Mouse (Mus musculus) stomach, postnatal 0 days (tissue): ENCODE results near the gene Ccnc. TPM values are rescaled to one million over a fixed set of nuclear protein-coding genes. Genes with fewer than 3 reads are reported as not detected.

Source experiments
- ATAC-seq: fragments of 200-750 bp; cut with Nextera tagmentation; 2 replicates; pipeline ENCODE4 v1.8.0; 2017; ENCODE audit not compliant: low FRiP score, low TSS enrichment
- DNase-seq: peaks from one replicate; pipeline ENCODE4 v3.0.0-alpha.2; 2016; ENCODE audit warnings: low spot score
- H3K27ac ChIP-seq: fragments of 300-500 bp; sonication (generic); replicated peaks from 2 replicates; pipeline ENCODE4 v1.5.1; 2014; ENCODE audit warnings: mild to moderate bottlenecking, control low read depth
- H3K27me3 ChIP-seq: fragments of 300-500 bp; sonication (generic); 2 replicates; pipeline ENCODE4 v1.6.1; 2014; ENCODE audit warnings: low read length; ENCODE audit not compliant: control insufficient read depth, insufficient read depth
- H3K36me3 ChIP-seq: fragments of 300-500 bp; sonication (generic); 2 replicates; pipeline ENCODE4 v1.6.1; 2014; ENCODE audit warnings: low read length, mixed read lengths; ENCODE audit not compliant: control insufficient read depth, insufficient read depth
- H3K4me1 ChIP-seq: fragments of 300-500 bp; sonication (generic); replicated peaks from 2 replicates; pipeline ENCODE4 v1.6.1; 2014; ENCODE audit warnings: antibody characterized with exemption; ENCODE audit not compliant: control insufficient read depth, insufficient read depth
- H3K4me2 ChIP-seq: fragments of 300-500 bp; sonication (generic); replicated peaks from 2 replicates; pipeline ENCODE4 v1.6.1; 2014; ENCODE audit warnings: low read depth, mild to moderate bottlenecking, control low read depth, moderate library complexity
- H3K4me3 ChIP-seq: fragments of 300-500 bp; sonication (generic); 2 replicates; pipeline ENCODE4 v1.5.1; 2014; ENCODE audit warnings: low read depth, low read length, control low read depth
- H3K9ac ChIP-seq: fragments of 300-500 bp; sonication (generic); 2 replicates; pipeline ENCODE4 v1.6.1; 2014; ENCODE audit warnings: mild to moderate bottlenecking, low read length, control low read depth, mixed read lengths
- H3K9me3 ChIP-seq: fragments of 300-500 bp; sonication (generic); 2 replicates; pipeline ENCODE4 v1.6.1; 2016; ENCODE audit warnings: low read length; ENCODE audit not compliant: control insufficient read depth
- CTCF ChIP-seq: IDR thresholded peaks from 2 replicates; pipeline ENCODE4 v1.5.1; 2016; ENCODE audit warnings: antibody characterized with exemption, low read depth, mild to moderate bottlenecking, moderate library complexity
- EP300 ChIP-seq: optimal IDR thresholded peaks from 2 replicates; pipeline ENCODE3; 2016; ENCODE audit warnings: antibody characterized with exemption
- WGBS: fragments of 180-500 bp; shearing (Covaris S2); extraction: QIAGEN DNeasy Blood & Tissue Kit; methylation state at CpG from one replicate; pipeline ENCODE4 v1.1.7; 2014; 5-methylcytosine and 5-hydroxymethylcytosine counted together
- polyA plus RNA-seq: library from polyadenylated mRNA; unstranded; fragments of >200 nt; fragmentation: Nextera tagmentation; extraction: Ambion mirVana; gene quantifications from 2 replicates; pipeline ENCODE4 v1.2.1, GENCODE M21; 2015

Gene Ccnc
- polyA plus RNA-seq, 1 experiment from 2014 or later = 23.6 TPM

GRCm38 (mm10) chr4:21745723-21746122 is 18.2 kb downstream of the Ccnc start:
- no peak for DNase-seq
- H3K27ac ChIP-seq = no peak overlapping the region
- ATAC-seq = no peak
- H3K4me1 ChIP-seq = no peaks in the 10 kb centered on the region
- no peak for TF ChIP-seq EP300
- TF ChIP-seq CTCF = no peak
- H3K27me3 ChIP-seq = no peaks in the 10 kb centered on the region
- H3K36me3 ChIP-seq = no peaks in the 10 kb centered on the region
- WGBS = 66% methylated on average over 5 of the region's 5 CpGs
- H3K9me3 ChIP-seq = no peaks in the 10 kb centered on the region
- H3K4me2 ChIP-seq = no peak overlapping the region
- H3K4me3 ChIP-seq = no peak overlapping the region
- H3K9ac ChIP-seq = no peak overlapping the region

- Histone ChIP-seq H3K9ac (no peak overlapping the region), H3K9me3 (no peaks in the 10 kb centered on the region), H3K27me3 (no peaks in the 10 kb centered on the region), H3K27ac (no peak overlapping the region), H3K4me2 (no peak overlapping the region), H3K36me3 (no peaks in the 10 kb centered on the region), H3K4me1 (no peaks in the 10 kb centered on the region), H3K4me3 (no peak overlapping the region)
- 55% methylated on average over 4 of the region's 4 CpGs for WGBS
- TF ChIP-seq CTCF (no peak), EP300 (no peak)
- DNase-seq = peak; percentile 26
- ATAC-seq = peak; percentile 91
Measured at GRCm38 (mm10) chr4:21755123-21755789, 27.8 kb downstream of the Ccnc start.

GRCm38 (mm10) chr4:21758860-21759259 is 31.4 kb downstream of the Ccnc start:
- no peak overlapping the region for H3K4me3 ChIP-seq
- no peak overlapping the region for H3K27ac ChIP-seq
- 71% methylated on average over 1 of the region's 1 CpGs for WGBS
- H3K4me1 ChIP-seq = no peaks in the 10 kb centered on the region
- ATAC-seq = no peak
- no peak overlapping the region for H3K9ac ChIP-seq
- no peak for DNase-seq
- H3K27me3 ChIP-seq = no peaks in the 10 kb centered on the region
- no peak overlapping the region for H3K4me2 ChIP-seq
- H3K36me3 ChIP-seq = no peaks in the 10 kb centered on the region
- TF ChIP-seq CTCF = peak; percentile 31
- TF ChIP-seq EP300 = no peak
- no peaks in the 10 kb centered on the region for H3K9me3 ChIP-seq

- Histone ChIP-seq H3K4me1 (no peaks in the 10 kb centered on the region), H3K4me2 (no peak overlapping the region), H3K27me3 (no peaks in the 10 kb centered on the region), H3K4me3 (no peak overlapping the region), H3K36me3 (no peaks in the 10 kb centered on the region), H3K27ac (no peak overlapping the region), H3K9me3 (no peaks in the 10 kb centered on the region), H3K9ac (no peak overlapping the region)
- no peak for TF ChIP-seq EP300
- TF ChIP-seq CTCF = no peak
- no peak for DNase-seq
- WGBS = 53% methylated on average over 9 of the region's 9 CpGs
- ATAC-seq = no peak
Measured at GRCm38 (mm10) chr4:21761416-21762160, 34.1 kb downstream of the Ccnc start.

GRCm38 (mm10) chr4:21763827-21764226 is 36.3 kb downstream of the Ccnc start:
- H3K9ac ChIP-seq = no peak overlapping the region
- no peaks in the 10 kb centered on the region for H3K36me3 ChIP-seq
- H3K9me3 ChIP-seq = no peaks in the 10 kb centered on the region
- no peak overlapping the region for H3K4me3 ChIP-seq
- no peak overlapping the region for H3K27ac ChIP-seq
- H3K4me1 ChIP-seq = no peaks in the 10 kb centered on the region
- no peak overlapping the region for H3K4me2 ChIP-seq
- WGBS = 75% methylated on average over 4 of the region's 4 CpGs
- no peak for TF ChIP-seq EP300
- no peak for TF ChIP-seq CTCF
- H3K27me3 ChIP-seq = no peaks in the 10 kb centered on the region
- DNase-seq (no peak), ATAC-seq (no peak)

GRCm38 (mm10) chr4:21766171-21766862 is 38.8 kb downstream of the Ccnc start:
- ATAC-seq = 0 out of 2 replicates have a peak, but pooled peaks have one; percentile 21

More at GRCm38 (mm10) chr4:21766171-21766862, 38.8 kb downstream of the Ccnc start:
- no peaks in the 10 kb centered on the region for H3K27me3 ChIP-seq
- WGBS = 19% methylated on average over 14 of the region's 14 CpGs
- no peak for DNase-seq
- no peaks in the 10 kb centered on the region for H3K4me1 ChIP-seq
- peak overlapping the region; percentile 63 for H3K4me3 ChIP-seq
- no peaks in the 10 kb centered on the region for H3K36me3 ChIP-seq
- H3K27ac ChIP-seq = no peak overlapping the region
- H3K4me2 ChIP-seq = peak overlapping the region; percentile 71
- TF ChIP-seq EP300 (no peak), CTCF (no peak)
- peak overlapping the region; percentile 73 for H3K9ac ChIP-seq
- H3K9me3 ChIP-seq = no peaks in the 10 kb centered on the region
